Mouse (Mus musculus): ENCODE measurements around the gene Ctsl.

Ctsl gene

GRCm38 (mm10) chr13:64312024-64312915 lies 58.4 kb downstream of the Ctsl start, which contains the start of gene Aaed1:
TSS of gene Aaed1 (minus strand) at chr13:64312710.
- DNase-seq (ENCODE audit: low spot score): peak; percentile 88

GRCm38 (mm10) chr13:64311266-64311665 lies 59.4 kb downstream of the Ctsl start:
- DNase-seq (ENCODE audit: low spot score): no peak

- DNase-seq (ENCODE audit: low spot score): no peak
Measured at GRCm38 (mm10) chr13:64310585-64310984, 60.1 kb downstream of the Ctsl start.

GRCm38 (mm10) chr13:64309842-64310241 lies 60.8 kb downstream of the Ctsl start:
- DNase-seq (ENCODE audit: low spot score): no peak

All from left cerebral cortex, adult 11 months (tissue).